Mouse (Mus musculus): ENCODE data around the gene Nsdhl.

- no peak for TF ChIP-seq CTCF (IDR thresholded peaks at IDR 0.05; ENCODE audit: low read depth)
- TF ChIP-seq EP300 (IDR thresholded peaks at IDR 0.05; ENCODE audit: low read depth), result no peak
These were observed at the start of gene Nsdhl, which contains the start of gene Cetn2 for GRCm38 (mm10) chrX:72917884-72918681.

Data from liver, embryonic 14.5 days (tissue).